Mouse (Mus musculus) mouse embryonic stem cell (cell line): Measurements from ENCODE around the gene Zfp182.

ENCODE experiments used
- in situ Hi-C, 2 experiments: fragments of 300-500 bp; cut with MboI; formaldehyde crosslinking; loops; 1 replicate in 1 of 2; 3 replicates in 1 of 2; pipeline ENCODE4 v1.14.3; 2019 to 2020; ENCODE audit warnings: low sequenced_read_pairs in 2 of 2, low pct_unique_long_range_greater_than_20kb in 1 of 2, mixed read lengths in 1 of 2; ENCODE audit not compliant: unreplicated experiment in 1 of 2

Gene Zfp182

DNA sequence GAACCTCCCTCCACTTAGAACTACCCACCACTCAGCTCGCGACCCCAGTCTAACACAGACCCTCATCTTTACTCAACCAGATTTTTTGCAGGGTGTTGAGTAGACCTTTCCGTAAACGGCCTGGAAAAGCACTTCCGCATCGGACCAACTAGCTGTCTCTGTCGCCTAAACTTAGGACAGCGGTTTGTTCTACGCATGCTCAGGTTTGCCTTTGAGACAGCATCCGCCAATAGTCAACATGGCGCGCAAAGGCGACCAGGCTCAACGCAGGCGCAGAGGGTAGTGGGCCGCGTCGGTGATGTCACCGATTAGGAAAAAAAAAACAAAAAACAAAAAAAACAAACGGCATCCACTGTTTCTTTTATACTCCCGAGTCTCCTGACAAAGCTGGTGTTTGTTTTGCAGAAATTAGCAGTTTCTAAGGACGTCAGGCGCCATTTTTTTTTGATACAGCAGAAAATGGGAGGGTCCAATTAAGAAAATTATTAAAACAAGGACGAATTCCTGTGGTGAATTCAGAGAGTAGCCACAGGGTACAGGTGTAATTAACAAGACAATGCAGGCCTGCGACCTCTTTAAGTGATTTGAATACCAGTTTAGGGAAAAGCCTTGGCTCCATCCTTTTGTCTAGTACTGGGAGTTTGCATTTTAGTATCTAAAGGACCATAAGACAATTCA is at the start of gene Zfp182:
Zfp182 (minus strand) TSS at position 451 of the 678 bp plus-strand sequence.
- in situ Hi-C loops, result no loop called here

- in situ Hi-C loops, result no loop called here
Observed at GRCm38 (mm10) chrX:21089867-21090239, 27.7 kb upstream of the Zfp182 start.

GRCm38 (mm10) chrX:21088983-21089866 is 27.1 kb upstream of the Zfp182 start, which contains the start of gene Zfp300:
Gene Zfp300, minus strand, starts transcription at chrX:21089527.
- in situ Hi-C loops, result no loop called here

GRCm38 (mm10) chrX:21088645-21088982 is 26.5 kb upstream of the Zfp182 start:
- in situ Hi-C loops, result no loop called here

GRCm38 (mm10) chrX:21068106-21068505 is 6.0 kb upstream of the Zfp182 start, which contains the start of gene Spaca5:
Gene Spaca5, plus strand, starts transcription at chrX:21068406.
- in situ Hi-C loops, result no loop called here

- in situ Hi-C loops, result no loop called here
Observed at GRCm38 (mm10) chrX:21062544-21062890, 401 bp upstream of the Zfp182 start.

DNA sequence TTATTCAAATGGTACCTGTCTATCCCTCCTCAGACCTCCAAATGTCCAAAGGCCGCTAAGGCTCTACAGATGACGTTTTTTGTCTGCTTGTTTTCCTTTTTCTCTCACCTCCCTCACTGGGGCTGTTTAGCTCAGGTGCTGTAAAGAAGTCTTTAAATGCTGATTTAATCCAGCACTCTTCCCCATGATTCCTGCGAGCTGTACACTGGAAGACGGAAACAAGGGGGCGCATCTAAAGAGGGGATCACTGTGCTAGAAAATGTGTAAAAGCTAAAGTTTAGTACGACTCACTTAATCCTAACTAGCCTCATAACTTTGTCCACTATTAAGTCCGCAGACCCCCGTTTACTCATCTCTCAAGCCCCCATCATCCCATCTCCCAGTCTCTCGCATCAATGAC is 656 bp downstream of the Zfp182 start:
- in situ Hi-C loops, result no loop called here

GRCm38 (mm10) chrX:20980901-20981300 is 81.2 kb downstream of the Zfp182 start:
- in situ Hi-C loops, result no loop called here
